Mouse (Mus musculus) limb, embryonic 15.5 days (tissue): Measurements from ENCODE around the gene Xrcc4. TPM values are rescaled to one million over a fixed set of nuclear protein-coding genes. Genes with fewer than 3 reads are reported as not detected.

Experiments
- ATAC-seq: fragments of 200-750 bp; cut with Nextera tagmentation; 2 replicates; pipeline ENCODE4 v1.8.0; 2017; ENCODE audit warnings: low read depth, moderate TSS enrichment; ENCODE audit not compliant: insufficient number of reproducible peaks, low FRiP score, low TSS enrichment
- H3K27ac ChIP-seq: fragments of 300-500 bp; sonication (generic); 2 replicates; pipeline ENCODE4 v1.5.1; 2015; ENCODE audit warnings: moderate library complexity, mild to moderate bottlenecking, inconsistent platforms
- H3K27me3 ChIP-seq: fragments of 300-500 bp; sonication (generic); 2 replicates; pipeline ENCODE4 v1.6.1; 2015; ENCODE audit warnings: inconsistent platforms
- H3K36me3 ChIP-seq: fragments of 300-500 bp; sonication (generic); 2 replicates; pipeline ENCODE4 v1.6.1; 2015; ENCODE audit warnings: inconsistent platforms
- H3K4me1 ChIP-seq: fragments of 300-500 bp; sonication (generic); 2 replicates; pipeline ENCODE4 v1.6.1; 2015; ENCODE audit warnings: inconsistent platforms
- H3K4me2 ChIP-seq: fragments of 300-500 bp; sonication (generic); 2 replicates; pipeline ENCODE4 v1.6.1; 2015; ENCODE audit warnings: mild to moderate bottlenecking, inconsistent platforms
- H3K4me3 ChIP-seq: fragments of 300-500 bp; sonication (generic); 2 replicates; pipeline ENCODE4 v1.5.1; 2015; ENCODE audit warnings: mild to moderate bottlenecking, inconsistent platforms
- H3K9ac ChIP-seq: fragments of 300-500 bp; sonication (generic); 2 replicates; pipeline ENCODE4 v1.6.1; 2015; ENCODE audit warnings: inconsistent platforms
- H3K9me3 ChIP-seq: fragments of 300-500 bp; sonication (generic); 2 replicates; pipeline ENCODE4 v1.6.1; 2016; ENCODE audit warnings: inconsistent platforms
- WGBS: fragments of 180-500 bp; shearing (Covaris S2); methylation state at CpG from one replicate; pipeline ENCODE4 v1.1.7; 2015; 5-methylcytosine and 5-hydroxymethylcytosine counted together
- polyA plus RNA-seq: library from polyadenylated mRNA; unstranded; fragments of >200 nt; fragmentation: Nextera tagmentation; extraction: Ambion mirVana; gene quantifications from 2 replicates; pipeline ENCODE4 v1.2.1, GENCODE M21; 2015

Xrcc4 gene
- polyA plus RNA-seq, 1 experiment from 2014 or later = 11.2 TPM

DNA sequence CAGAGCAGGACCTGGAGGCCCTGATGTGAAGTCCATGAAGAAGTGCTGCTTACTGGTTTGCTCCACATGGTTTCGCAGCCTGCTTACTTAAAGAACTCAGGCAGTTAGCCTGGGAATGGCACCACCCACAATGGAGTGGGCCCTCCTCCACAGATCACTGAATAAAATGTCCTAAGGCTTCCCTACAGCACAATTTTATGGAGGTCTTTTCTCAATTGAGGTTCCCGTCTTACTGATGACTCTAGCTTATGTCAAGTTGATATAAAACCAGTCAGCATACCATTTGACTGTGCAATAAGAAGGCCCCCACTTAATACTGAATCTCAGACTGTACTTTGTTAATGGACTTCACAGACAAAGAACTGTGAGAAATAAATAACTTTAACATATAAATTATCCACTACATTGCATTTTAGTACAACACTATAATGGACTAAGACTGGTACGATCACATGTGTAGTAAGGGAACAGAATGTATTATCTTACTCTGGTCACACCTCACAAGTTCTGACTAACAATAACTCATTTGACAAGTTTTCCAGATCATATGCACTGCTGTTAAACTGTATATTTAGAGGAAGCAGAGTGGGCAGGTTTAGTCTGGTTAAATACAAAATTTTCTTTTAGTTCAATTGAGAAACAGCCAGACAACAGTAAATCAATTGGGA lies 170.5 kb downstream of the Xrcc4 start:
- 78% methylated on average over 3 of the region's 3 CpGs for WGBS
- Histone ChIP-seq H3K9me3 (no peaks in the 10 kb centered on the region), H3K36me3 (no peaks in the 10 kb centered on the region), H3K27me3 (no peaks in the 10 kb centered on the region), H3K9ac (no peak overlapping the region), H3K4me2 (no peak overlapping the region), H3K27ac (no peak overlapping the region), H3K4me1 (no peaks in the 10 kb centered on the region), H3K4me3 (no peak overlapping the region)
- no peak for ATAC-seq

DNA sequence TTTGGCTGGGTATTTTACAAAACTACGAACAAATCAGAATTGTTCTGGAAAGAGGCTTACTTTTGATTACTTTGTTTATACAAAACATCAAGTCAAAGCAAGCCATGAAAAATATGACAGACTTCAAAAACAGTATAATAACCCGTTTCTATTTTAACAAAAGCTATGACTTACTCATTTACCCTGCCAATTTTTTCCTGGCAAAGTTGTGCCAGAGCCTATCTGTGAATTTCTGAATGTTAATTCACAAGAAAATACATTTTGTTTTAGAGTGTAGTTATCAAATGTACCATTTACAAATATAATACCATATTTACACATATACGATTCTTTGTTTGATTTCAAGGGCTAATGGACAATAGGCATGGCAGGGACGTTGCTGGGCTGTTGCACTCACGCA lies 175.1 kb downstream of the Xrcc4 start:
- Histone ChIP-seq H3K4me3 (no peak overlapping the region), H3K9me3 (no peaks in the 10 kb centered on the region), H3K9ac (no peak overlapping the region), H3K27ac (no peak overlapping the region), H3K36me3 (no peaks in the 10 kb centered on the region), H3K27me3 (no peaks in the 10 kb centered on the region), H3K4me2 (no peak overlapping the region), H3K4me1 (no peaks in the 10 kb centered on the region)
- WGBS = 94% methylated on average over 5 of the region's 5 CpGs
- no peak for ATAC-seq

DNA sequence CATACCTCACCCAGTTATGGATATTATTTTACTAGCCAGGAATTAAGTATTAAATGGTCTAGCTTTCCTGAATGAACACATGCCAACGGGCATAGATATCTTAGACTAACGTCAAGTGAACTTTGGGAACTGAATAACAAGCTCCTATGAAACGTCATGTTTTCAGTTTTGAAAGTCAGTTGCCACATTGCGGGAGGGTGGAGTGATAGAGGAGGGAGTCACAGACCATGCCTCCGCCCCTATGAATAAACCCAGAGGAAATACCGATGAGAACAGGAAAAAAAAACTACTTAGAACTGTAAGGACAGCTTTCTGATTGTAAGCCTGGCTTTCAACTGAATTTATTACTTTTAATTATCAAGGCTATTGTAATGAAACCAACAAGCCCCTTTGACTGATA lies 175.5 kb downstream of the Xrcc4 start:
- H3K4me3 ChIP-seq = no peak overlapping the region
- no peaks in the 10 kb centered on the region for H3K27me3 ChIP-seq
- WGBS = 83% methylated on average over 6 of the region's 6 CpGs
- H3K9me3 ChIP-seq = no peaks in the 10 kb centered on the region
- H3K36me3 ChIP-seq = no peaks in the 10 kb centered on the region
- no peaks in the 10 kb centered on the region for H3K4me1 ChIP-seq
- no peak overlapping the region for H3K27ac ChIP-seq
- H3K9ac ChIP-seq = no peak overlapping the region
- no peak for ATAC-seq
- no peak overlapping the region for H3K4me2 ChIP-seq

DNA sequence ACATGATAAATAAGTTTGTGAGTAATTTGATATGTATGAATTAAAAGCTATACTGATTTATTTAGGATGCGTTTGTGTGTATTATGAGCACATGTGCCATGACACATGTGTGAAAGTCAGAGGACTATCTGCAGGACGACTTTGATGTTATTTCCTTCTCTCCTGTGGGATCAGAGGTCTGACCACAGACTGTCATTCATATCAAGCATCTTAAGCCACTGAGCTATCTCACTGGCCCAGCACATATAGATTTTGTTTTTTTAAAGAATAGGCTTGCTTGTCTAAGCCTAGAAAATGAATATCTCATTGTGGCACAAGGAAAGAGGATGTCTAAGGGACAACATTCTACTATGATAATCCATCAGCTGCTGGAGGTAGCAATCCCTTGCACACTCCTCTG lies 183.3 kb downstream of the Xrcc4 start:
- Histone ChIP-seq H3K4me1 (no peaks in the 10 kb centered on the region), H3K4me3 (no peak overlapping the region), H3K9ac (no peak overlapping the region), H3K9me3 (no peaks in the 10 kb centered on the region), H3K27me3 (no peaks in the 10 kb centered on the region), H3K36me3 (no peaks in the 10 kb centered on the region), H3K4me2 (no peak overlapping the region), H3K27ac (no peak overlapping the region)
- ATAC-seq = no peak
- 62% methylated on average over 2 of the region's 2 CpGs for WGBS

DNA sequence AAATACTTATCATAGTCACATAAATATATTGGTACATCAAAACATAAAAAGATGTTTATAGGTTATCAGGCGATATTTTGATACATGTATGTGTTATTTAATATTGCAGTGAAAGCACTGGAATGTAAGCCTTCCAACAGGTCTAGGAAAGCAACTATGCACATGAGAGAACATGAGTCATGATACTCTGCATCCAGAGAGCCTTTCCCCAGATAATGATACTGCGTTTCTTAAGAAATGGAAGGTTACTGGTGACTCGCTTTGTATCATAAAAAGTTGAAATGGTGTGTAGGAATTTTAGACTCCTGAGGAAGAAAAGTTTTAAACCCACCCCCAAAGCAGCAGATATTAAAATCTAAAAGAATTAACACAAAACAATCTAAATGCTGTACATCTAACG lies 190.3 kb downstream of the Xrcc4 start:
- Histone ChIP-seq H3K27ac (no peak overlapping the region), H3K4me2 (no peak overlapping the region), H3K4me3 (no peak overlapping the region), H3K9me3 (no peaks in the 10 kb centered on the region), H3K4me1 (no peaks in the 10 kb centered on the region), H3K27me3 (no peaks in the 10 kb centered on the region), H3K36me3 (no peaks in the 10 kb centered on the region), H3K9ac (no peak overlapping the region)
- ATAC-seq = no peak
- 86% methylated on average over 4 of the region's 4 CpGs for WGBS

DNA sequence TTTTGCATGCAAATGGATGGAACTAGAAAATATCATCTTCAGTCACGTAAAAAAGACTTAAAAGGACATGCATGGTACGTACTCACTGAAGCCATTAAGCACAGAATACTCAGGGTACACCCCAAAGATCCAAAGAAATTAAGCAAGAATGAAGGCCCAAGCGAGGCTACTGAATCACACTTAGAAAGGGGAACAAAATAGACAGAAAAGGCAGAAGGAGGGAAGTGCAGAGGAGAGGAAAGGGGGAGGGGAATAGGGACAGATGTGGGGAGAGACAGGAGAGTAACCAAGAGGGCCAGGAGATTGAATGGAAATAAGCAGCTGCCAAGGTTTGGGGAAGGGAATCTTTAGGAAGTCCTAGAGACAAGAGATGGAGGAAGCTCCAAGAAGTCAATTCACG lies 197.3 kb downstream of the Xrcc4 start:
- Histone ChIP-seq H3K36me3 (no peaks in the 10 kb centered on the region), H3K4me3 (no peak overlapping the region), H3K4me2 (no peak overlapping the region), H3K27ac (no peak overlapping the region), H3K27me3 (no peaks in the 10 kb centered on the region), H3K4me1 (no peaks in the 10 kb centered on the region), H3K9ac (no peak overlapping the region), H3K9me3 (no peaks in the 10 kb centered on the region)
- 89% methylated on average over 4 of the region's 4 CpGs for WGBS
- no peak for ATAC-seq

DNA sequence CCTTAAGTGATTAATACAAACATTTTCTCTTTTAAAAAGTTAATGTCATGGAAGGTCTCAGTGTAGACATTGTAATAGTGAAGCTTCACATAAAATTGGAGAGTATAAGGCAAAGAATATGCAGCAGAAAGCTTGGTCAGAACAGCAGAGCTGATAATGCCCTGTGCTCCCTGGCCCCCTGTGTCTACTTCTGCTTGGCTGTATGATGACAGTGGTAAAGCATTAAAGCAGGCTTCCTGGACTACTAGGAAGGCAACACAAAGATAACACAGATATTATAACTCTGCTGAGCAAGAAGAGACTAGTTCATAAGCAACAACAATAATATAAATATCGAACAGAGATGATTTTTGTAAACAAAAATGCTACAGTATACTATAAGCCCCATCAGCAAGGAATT lies 199.2 kb downstream of the Xrcc4 start:
- H3K27ac ChIP-seq = no peak overlapping the region
- no peak overlapping the region for H3K9ac ChIP-seq
- H3K4me3 ChIP-seq = no peak overlapping the region
- no peaks in the 10 kb centered on the region for H3K4me1 ChIP-seq
- H3K36me3 ChIP-seq = no peaks in the 10 kb centered on the region
- ATAC-seq = no peak
- H3K27me3 ChIP-seq = no peaks in the 10 kb centered on the region
- H3K9me3 ChIP-seq = no peaks in the 10 kb centered on the region
- H3K4me2 ChIP-seq = no peak overlapping the region
- WGBS = 85% methylated on average over 1 of the region's 1 CpGs

DNA sequence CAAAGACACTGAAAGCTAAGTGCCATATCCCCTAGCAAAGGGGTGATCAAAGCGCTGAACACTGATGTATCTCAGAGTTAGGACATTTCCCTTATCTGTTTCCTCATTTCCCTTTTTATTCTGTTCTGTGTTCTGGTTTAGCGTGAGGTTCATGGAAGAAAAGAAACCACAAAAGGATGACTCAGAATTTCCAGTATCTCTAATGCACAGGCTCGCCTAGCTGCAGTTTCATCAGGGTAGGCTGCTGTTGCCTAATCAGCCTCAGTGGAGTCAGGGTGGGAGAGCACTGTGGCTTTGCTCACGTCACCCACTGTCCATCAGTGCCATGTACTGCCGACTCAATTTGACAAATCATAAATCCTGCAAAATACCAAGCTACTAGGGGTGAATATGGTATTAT lies 200.3 kb downstream of the Xrcc4 start:
- no peak overlapping the region for H3K4me3 ChIP-seq
- ATAC-seq = no peak
- WGBS = 73% methylated on average over 5 of the region's 5 CpGs

DNA sequence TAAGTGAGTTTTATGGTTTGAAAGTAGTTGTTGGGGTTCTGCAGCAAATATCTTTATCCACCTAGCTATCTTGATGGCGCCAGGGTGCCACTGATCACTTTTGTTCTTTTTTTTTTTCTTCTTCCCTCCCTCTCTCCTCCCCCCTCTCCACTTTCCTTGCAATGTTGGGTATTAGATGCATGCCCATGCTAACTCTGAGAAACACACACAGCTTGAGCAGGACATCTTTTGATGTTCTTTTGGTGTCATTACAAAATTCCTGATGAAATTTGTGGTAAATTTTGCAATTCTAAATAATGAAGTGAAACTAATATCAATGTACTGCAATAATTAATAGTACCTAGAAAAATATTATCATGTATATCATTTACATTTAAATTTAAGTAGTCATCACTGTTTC lies 205.9 kb downstream of the Xrcc4 start:
- Histone ChIP-seq H3K36me3 (no peaks in the 10 kb centered on the region), H3K9ac (no peak overlapping the region), H3K4me1 (no peaks in the 10 kb centered on the region), H3K9me3 (no peaks in the 10 kb centered on the region), H3K27me3 (no peaks in the 10 kb centered on the region), H3K4me3 (no peak overlapping the region), H3K4me2 (no peak overlapping the region), H3K27ac (no peak overlapping the region)
- 86% methylated on average over 1 of the region's 1 CpGs for WGBS
- no peak for ATAC-seq

More for the DNA sequence above, 200.3 kb downstream of the Xrcc4 start:
- Histone ChIP-seq H3K27ac (no peak overlapping the region), H3K36me3 (no peaks in the 10 kb centered on the region), H3K9ac (no peak overlapping the region), H3K4me1 (no peaks in the 10 kb centered on the region), H3K9me3 (no peaks in the 10 kb centered on the region), H3K4me2 (no peak overlapping the region), H3K27me3 (no peaks in the 10 kb centered on the region)

DNA sequence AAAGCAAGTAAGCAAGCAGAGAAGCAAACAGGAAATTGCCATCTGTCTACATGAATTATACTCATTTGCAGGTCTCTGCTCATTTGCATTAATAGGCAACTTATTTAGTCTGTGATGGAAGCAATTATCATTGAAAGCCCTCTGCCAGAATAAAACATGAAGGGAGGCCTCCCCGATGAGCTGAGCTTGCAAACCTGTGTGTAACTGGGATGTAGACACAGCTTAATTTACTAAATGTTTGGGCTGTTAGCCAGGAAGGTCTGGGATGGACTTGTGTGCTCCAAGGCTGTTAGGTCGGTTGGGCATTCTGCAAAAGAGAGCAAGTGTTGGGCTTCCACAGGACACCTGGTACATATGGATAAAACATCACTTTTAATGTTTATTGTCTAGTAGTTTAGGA lies 208.1 kb downstream of the Xrcc4 start:
- H3K4me3 ChIP-seq = no peak overlapping the region
- no peak overlapping the region for H3K9ac ChIP-seq
- H3K4me1 ChIP-seq = no peaks in the 10 kb centered on the region
- no peak for ATAC-seq
- H3K27ac ChIP-seq = no peak overlapping the region
- no peaks in the 10 kb centered on the region for H3K9me3 ChIP-seq
- H3K27me3 ChIP-seq = no peaks in the 10 kb centered on the region
- no peak overlapping the region for H3K4me2 ChIP-seq
- 25% methylated on average over 2 of the region's 2 CpGs for WGBS
- no peaks in the 10 kb centered on the region for H3K36me3 ChIP-seq

DNA sequence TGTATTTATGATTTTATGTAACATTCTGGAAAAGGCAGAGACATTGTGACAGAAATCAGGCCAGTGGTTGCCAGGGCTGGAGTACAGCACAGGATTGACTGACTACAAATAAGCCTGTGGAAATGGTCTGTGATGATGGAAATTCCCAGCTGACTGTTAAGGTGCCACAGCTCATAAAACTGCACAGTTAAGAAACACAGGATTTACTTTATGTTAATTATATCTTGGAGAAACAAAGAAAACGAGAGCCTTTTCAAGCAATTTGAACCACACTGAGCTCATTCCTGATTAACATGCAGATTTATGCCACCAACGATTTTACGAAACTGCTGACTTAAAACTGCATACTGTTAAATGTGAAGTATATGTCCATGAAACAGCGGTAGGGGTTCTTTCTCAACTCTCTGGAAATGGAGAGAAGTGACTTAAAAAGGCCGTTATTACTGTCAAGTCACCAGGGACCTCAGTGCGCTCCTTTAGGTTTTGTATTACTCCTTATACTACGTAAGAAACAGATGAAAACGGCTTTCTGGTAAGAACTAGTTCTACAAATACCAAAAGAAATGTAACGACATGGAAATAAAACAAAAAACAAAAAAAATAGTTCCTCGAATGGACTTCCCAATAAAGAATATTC lies 210.5 kb downstream of the Xrcc4 start:
- Histone ChIP-seq H3K4me3 (no peak overlapping the region), H3K36me3 (no peaks in the 10 kb centered on the region), H3K9ac (no peak overlapping the region), H3K27me3 (no peaks in the 10 kb centered on the region), H3K9me3 (no peaks in the 10 kb centered on the region), H3K27ac (no peak overlapping the region), H3K4me1 (no peaks in the 10 kb centered on the region), H3K4me2 (no peak overlapping the region)
- ATAC-seq = no peak
- whole genome bisulfite sequencing = 54% methylated on average over 10 of the region's 10 CpGs

DNA sequence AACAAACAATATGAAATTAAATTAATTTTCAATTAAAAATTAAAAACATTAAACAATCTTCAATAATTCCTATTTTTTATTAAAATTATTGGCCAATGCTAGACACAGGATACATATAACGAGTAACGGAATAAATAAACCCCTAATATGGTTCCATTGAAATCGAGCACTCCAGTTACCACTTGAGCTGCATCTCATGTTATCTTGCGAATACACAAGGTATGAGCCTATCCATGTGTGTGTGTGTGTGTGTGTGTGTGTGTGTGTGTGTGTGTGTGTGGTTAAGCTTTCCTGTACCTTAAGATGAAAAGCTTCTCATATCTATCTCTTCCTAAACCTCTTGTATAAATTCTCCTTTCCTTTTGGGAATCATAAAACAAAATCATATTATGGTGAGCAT lies 213.9 kb downstream of the Xrcc4 start:
- WGBS = 94% methylated on average over 4 of the region's 4 CpGs

DNA sequence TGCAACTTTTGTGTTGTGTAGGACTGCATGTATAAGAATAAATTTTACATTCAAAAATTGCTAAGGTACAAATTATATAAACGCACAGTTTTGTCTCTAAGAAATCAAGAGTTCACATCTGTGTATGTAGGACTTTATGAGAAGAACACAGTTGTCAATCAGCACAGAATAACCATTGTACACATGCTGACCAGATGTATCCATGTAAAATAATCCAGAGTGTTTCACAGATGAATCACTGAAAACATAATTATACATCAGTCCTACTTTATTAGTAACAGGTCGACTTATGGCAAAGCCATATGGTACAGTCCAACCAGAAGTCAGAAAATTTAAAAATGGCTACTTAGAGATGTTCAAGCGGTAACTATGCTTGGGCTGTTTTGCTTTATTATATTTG lies 216.7 kb downstream of the Xrcc4 start:
- Histone ChIP-seq H3K4me2 (no peak overlapping the region), H3K27me3 (no peaks in the 10 kb centered on the region), H3K4me3 (no peak overlapping the region), H3K36me3 (no peaks in the 10 kb centered on the region), H3K9me3 (no peaks in the 10 kb centered on the region), H3K9ac (no peak overlapping the region), H3K4me1 (no peaks in the 10 kb centered on the region), H3K27ac (no peak overlapping the region)
- ATAC-seq = no peak
- 51% methylated on average over 3 of the region's 3 CpGs for WGBS

More for the DNA sequence above, 213.9 kb downstream of the Xrcc4 start:
- Histone ChIP-seq H3K4me1 (no peaks in the 10 kb centered on the region), H3K4me2 (no peak overlapping the region), H3K27ac (no peak overlapping the region), H3K27me3 (no peaks in the 10 kb centered on the region), H3K9me3 (no peaks in the 10 kb centered on the region), H3K4me3 (no peak overlapping the region), H3K36me3 (no peaks in the 10 kb centered on the region), H3K9ac (no peak overlapping the region)
- no peak for ATAC-seq
